Mouse (Mus musculus) embryonic facial prominence, embryonic 10.5 days (tissue): ENCODE results near the gene Copb2. TPM values are rescaled to one million over a fixed set of nuclear protein-coding genes. Genes with fewer than 3 reads are reported as not detected.

Experiments
- DNase-seq: peaks from one replicate; pipeline ENCODE4 v3.0.0-alpha.2; 2017; ENCODE audit warnings: low spot score
- H3K27ac ChIP-seq: fragments of 300-500 bp; sonication (generic); replicated peaks from 2 replicates; pipeline ENCODE4 v1.5.1; 2016; ENCODE audit warnings: mild to moderate bottlenecking
- H3K27me3 ChIP-seq: fragments of 300-500 bp; sonication (generic); replicated peaks from 2 replicates; pipeline ENCODE4 v1.6.1; 2016; ENCODE audit warnings: low read depth, mild to moderate bottlenecking; ENCODE audit not compliant: poor library complexity, severe bottlenecking
- H3K36me3 ChIP-seq: fragments of 300-500 bp; sonication (generic); replicated peaks from 2 replicates; pipeline ENCODE4 v1.6.1; 2016; ENCODE audit warnings: mild to moderate bottlenecking, moderate library complexity
- H3K4me1 ChIP-seq: fragments of 300-500 bp; sonication (generic); 2 replicates; pipeline ENCODE4 v1.6.1; 2016
- H3K4me3 ChIP-seq: fragments of 300-500 bp; sonication (generic); 2 replicates; pipeline ENCODE4 v1.5.1; 2016; ENCODE audit warnings: mild to moderate bottlenecking, moderate library complexity
- H3K9me3 ChIP-seq: fragments of 300-500 bp; sonication (generic); 2 replicates; pipeline ENCODE4 v1.6.1; 2016; ENCODE audit warnings: mild to moderate bottlenecking
- WGBS: fragments of 180-500 bp; shearing (Covaris S2); methylation state at CpG from one replicate; pipeline ENCODE4 v1.1.7; 2016; 5-methylcytosine and 5-hydroxymethylcytosine counted together
- polyA plus RNA-seq: library from polyadenylated mRNA; unstranded; fragments of >200 nt; fragmentation: Nextera tagmentation; extraction: Ambion mirVana; gene quantifications from 2 replicates; pipeline ENCODE4 v1.2.1, GENCODE M21; 2016

Copb2 gene
- polyA plus RNA-seq, 1 experiment from 2014 or later, result 163 TPM

DNA sequence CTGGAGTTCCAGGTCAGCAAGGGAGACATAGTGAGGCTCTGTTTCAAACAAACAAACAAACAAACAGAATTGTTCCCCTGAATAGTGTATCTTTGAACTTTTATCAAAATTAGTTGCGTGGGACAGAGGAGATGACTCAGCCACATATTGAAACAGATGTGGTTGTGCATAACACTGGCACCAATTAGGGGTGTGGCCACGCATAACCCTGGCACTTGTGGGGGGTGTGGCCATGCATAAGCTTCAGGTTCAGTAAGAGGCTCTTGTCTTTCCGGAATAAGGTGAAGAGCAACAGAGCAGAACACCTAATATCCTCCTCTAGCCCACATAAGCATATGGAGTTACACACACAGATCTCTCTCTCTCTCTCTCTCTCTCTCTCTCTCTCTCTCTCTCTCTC, 19.5 kb upstream of the Copb2 start:
- Histone ChIP-seq H3K27ac (no peak overlapping the region), H3K4me3 (no peak overlapping the region), H3K27me3 (no peaks in the 10 kb centered on the region; the same call in 1 of the 2 replicates), H3K9me3 (no peaks in the 10 kb centered on the region), H3K4me1 (no peaks in the 10 kb centered on the region), H3K36me3 (no peaks in the 10 kb centered on the region)
- WGBS, result 77% methylated on average over 3 of the region's 3 CpGs
- no peak for DNase-seq

DNA sequence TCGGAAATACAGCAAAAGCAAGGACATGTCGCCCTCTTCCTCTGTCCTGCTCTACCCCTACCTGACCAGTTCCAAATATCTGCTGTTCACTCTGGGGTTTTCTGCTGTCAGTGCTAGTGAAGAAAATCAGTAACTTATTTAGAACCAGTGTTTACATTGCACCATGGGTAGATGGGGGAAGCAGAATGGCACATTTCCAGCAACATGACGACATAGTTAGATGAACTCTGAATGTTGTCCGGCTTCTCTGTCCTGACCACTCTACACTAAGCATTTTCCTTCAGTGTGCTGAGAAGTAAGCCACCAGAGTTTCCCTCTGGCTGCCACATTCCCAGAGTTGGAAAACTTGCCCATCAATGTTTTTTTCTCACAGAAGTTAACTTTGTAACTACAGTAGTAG, 20.3 kb downstream of the Copb2 start:
- 95% methylated on average over 4 of the region's 4 CpGs for WGBS

DNA sequence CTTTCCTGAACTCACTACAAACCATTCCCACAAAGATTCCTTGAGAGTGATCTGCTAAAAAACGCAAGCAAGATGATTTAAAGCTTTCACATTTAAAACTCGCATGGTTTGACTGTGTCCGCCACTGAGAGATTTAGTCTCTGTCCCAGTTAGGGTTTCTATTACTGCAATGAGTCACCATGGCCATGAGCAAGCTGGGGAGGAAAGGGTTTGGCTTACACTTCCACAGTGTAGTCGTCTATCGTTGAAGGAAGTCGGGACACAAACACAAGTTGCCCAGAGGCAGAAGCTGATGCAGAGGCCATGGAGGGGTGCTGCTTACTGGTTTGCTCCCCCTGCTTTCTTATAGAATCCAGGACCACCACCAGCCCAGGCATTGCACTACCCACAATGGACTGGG, 36.6 kb downstream of the Copb2 start:
- peaks cover 11% of the 10 kb centered on the region for H3K4me1 ChIP-seq
- DNase-seq, result no peak
- H3K4me3 ChIP-seq, result peak overlapping the region; percentile 96
- H3K36me3 ChIP-seq, result peaks cover 40% of the 10 kb centered on the region
- no peak overlapping the region for H3K27ac ChIP-seq
- no peaks in the 10 kb centered on the region for H3K9me3 ChIP-seq
- H3K27me3 ChIP-seq, result no peaks in the 10 kb centered on the region
- WGBS, result 83% methylated on average over 6 of the region's 6 CpGs

More for the DNA sequence above, 20.3 kb downstream of the Copb2 start:
- Histone ChIP-seq H3K9me3 (no peaks in the 10 kb centered on the region), H3K27me3 (no peaks in the 10 kb centered on the region), H3K4me3 (no peak overlapping the region), H3K36me3 (peaks cover 99% of the 10 kb centered on the region), H3K4me1 (no peaks in the 10 kb centered on the region), H3K27ac (no peak overlapping the region)
- DNase-seq, result no peak

DNA sequence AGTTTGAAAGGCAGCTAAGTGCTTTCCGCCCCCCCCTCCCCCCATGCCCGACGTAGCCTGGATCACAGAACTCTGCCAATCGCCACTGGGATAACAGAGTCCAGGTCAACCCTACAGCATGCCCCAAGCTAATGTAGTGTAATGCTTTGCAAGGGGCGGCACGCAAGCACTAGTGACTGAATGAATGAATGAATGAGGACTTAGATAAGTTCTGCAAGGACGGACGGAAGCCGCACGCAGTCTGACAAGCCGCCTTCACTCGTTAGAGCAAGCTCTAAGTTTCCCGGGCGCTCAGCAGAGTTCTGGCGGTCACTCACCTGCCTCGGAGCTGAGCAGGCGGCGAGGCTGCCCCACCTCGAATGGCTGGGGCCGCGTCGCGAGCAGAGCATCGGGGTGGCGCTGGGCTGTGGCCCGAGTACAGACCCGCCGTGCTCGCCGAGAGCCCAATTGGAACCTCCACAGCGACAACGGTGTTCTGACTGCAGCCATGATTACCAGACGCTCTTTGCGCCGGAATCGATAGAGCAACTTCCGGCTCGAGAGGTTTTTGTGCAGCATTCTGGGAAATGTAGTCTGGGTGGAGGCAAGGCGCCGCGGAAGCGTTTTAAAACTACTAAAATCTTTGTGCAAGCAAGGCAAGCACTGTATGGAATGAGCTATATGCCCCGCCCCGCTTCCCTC, 37.8 kb downstream of the Copb2 start, which contains the start of gene Mrps22:
Gene Mrps22 (minus strand): TSS at position 505 of the 681 bp plus-strand sequence.
- peak within 1 kb of the TSS; percentile 96 for H3K4me3 ChIP-seq
- peak within 1 kb of the TSS; percentile 87 for H3K27ac ChIP-seq
- H3K27me3 ChIP-seq, result no peaks in the 10 kb centered on the region
- H3K36me3 ChIP-seq, result peaks cover 28% of the 10 kb centered on the region
- H3K9me3 ChIP-seq, result no peaks in the 10 kb centered on the region
- peak; percentile 87 for DNase-seq
- under 1% methylated on average over 44 of the region's 44 CpGs for WGBS
- peaks cover 11% of the 10 kb centered on the region for H3K4me1 ChIP-seq

DNA sequence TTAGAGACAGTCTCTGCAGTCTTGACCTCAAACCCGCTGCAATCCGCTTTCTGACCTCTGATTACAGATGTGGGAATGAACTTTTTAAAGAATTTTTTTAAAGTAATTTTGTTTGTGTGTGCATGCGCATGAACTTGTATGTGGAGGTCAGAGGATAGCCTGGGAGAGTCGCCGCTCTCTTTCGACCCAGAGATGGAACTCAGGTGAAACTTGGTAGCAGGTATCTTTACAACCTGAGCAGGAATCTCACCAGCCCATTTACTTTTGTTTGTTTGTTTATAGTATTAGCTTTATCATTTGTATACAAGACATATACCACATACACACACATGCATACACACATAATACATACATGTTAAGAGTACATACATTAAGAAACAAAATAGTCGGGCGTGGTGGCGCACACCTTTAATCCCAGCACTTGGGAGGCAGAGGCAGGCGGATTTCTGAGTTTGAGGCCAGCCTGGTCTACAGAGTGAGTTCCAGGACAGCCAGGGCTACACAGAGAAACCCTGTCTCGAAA, 38.4 kb downstream of the Copb2 start:
- no peak for DNase-seq

DNA sequence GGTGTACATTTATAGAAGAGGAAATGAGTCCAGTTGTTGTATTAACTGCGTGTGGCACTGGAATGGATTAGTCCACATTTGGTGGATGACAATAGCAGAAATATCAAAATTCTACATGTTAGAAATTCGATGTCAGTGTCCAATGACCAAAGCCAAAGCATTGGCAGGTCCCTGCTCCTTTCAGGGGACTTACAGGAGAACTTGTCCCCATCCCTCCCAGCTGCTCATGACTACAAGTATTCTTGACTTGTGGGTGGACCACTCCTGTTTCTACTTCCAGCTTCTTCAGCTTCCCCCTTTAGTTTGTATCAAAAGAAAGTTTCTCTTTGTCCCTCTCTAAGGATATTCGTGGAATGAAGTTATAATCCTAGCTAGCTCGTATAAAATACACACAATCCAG, 41.4 kb downstream of the Copb2 start:
- no peak for DNase-seq
- Histone ChIP-seq H3K4me1 (peaks cover 11% of the 10 kb centered on the region), H3K4me3 (no peak overlapping the region), H3K36me3 (no peaks in the 10 kb centered on the region), H3K9me3 (no peaks in the 10 kb centered on the region), H3K27ac (no peak overlapping the region), H3K27me3 (no peaks in the 10 kb centered on the region)
- 74% methylated on average over 4 of the region's 4 CpGs for WGBS

More for the DNA sequence above, 38.4 kb downstream of the Copb2 start:
- Histone ChIP-seq H3K36me3 (peaks cover 22% of the 10 kb centered on the region), H3K4me1 (peaks cover 11% of the 10 kb centered on the region), H3K4me3 (peak overlapping the region; percentile 96), H3K9me3 (no peaks in the 10 kb centered on the region), H3K27ac (peak overlapping the region; percentile 87), H3K27me3 (no peaks in the 10 kb centered on the region)
- 53% methylated on average over 11 of the region's 11 CpGs for WGBS

DNA sequence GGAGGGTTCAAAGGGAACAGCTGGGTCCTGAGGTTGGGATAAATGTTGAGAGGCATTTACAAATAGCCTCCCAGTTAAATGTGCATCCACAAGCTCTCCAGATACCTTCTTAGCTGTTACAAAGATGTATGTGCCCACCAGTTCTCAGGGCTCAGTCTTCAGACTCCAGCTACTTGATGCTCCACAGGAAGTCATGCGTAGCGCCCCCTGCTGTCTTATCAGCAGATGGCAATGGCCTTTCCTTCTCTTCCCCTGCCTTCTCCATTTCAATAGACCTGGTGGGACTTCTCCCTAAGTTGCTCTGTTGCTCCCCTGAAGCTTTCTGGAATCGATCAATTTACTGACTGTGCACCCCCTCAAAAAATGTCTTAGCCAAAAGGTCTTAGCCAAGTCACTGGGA, 65.0 kb downstream of the Copb2 start:
- Histone ChIP-seq H3K4me1 (peaks cover 20% of the 10 kb centered on the region), H3K9me3 (no peaks in the 10 kb centered on the region), H3K27ac (no peak overlapping the region), H3K36me3 (no peaks in the 10 kb centered on the region), H3K4me3 (no peak overlapping the region), H3K27me3 (peaks cover 26% of the 10 kb centered on the region; the same call in 1 of the 2 replicates)
- DNase-seq, result no peak
- 41% methylated on average over 3 of the region's 3 CpGs for WGBS

DNA sequence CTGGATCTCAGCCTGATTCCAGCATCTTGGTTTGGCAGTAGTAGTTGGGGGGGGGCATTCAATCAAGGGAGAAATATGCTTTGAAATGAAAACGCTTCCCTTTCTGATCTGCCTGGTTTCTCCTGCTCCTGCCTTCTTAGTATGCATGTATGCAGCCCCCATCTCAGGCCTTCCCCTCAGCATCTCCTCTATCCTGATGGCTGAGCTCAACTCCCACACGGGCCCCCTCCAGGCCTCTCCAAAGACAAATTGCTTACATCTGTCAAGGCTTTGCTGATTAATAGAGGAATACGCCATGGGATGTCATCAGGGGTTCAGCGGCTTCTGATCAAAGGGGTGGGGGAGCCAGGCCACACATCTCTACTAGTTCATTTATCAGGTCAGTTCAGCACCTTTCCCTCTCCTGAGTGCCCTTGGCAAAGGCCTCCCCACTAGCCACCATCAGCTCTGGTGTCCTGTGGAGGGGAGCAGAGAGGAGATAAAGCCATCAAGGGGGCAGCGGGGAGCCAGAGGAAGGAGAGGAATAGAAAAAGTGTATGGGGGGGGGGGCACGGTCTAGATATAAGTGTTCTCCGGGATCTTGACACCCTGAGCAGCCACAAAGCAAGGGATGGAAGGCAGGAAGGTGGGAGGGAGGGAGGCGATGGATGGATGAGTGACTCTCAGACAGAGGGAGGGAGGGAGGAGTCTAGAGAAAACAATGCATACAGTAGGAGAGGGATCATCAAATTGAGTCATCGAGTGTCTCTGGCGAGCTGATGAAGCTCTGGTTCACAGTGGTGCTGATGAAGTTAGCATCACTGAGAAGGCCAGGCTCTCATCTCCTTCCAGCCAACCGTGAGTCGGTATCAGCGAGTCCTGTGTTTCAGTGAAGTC, 70.0 kb downstream of the Copb2 start:
- WGBS, result 75% methylated on average over 13 of the region's 13 CpGs
- Histone ChIP-seq H3K27ac (peak overlapping the region; percentile 35; the same call in 1 of the 2 replicates), H3K27me3 (peaks cover 2% of the 10 kb centered on the region; the same call in 1 of the 2 replicates), H3K9me3 (no peaks in the 10 kb centered on the region), H3K4me3 (no peak overlapping the region), H3K4me1 (peaks cover 27% of the 10 kb centered on the region), H3K36me3 (no peaks in the 10 kb centered on the region)
- DNase-seq, result peak; percentile 35

Other genes starting within 250 kb of the Copb2 start
- 54.4 and 63.0 TPM in 2 replicates for gene Rbp1, start 140.8 kb upstream of the Copb2 start, polyA plus RNA-seq
- gene Rbp2, start 77.6 kb upstream of the Copb2 start, polyA plus RNA-seq, result 0.44 and 0.65 TPM in 2 replicates
- 80.0 and 82.5 TPM in 2 replicates for gene Mrps22, start 37.9 kb downstream of the Copb2 start, polyA plus RNA-seq